Mouse (Mus musculus): ENCODE measurements at regions not wholly inside any gene's neighbourhood (a gene's known extent, or its start where the extent isn't known, plus 50 kb on each side); places are given as distances from the start of the nearest gene placed in this dataset.

DNA sequence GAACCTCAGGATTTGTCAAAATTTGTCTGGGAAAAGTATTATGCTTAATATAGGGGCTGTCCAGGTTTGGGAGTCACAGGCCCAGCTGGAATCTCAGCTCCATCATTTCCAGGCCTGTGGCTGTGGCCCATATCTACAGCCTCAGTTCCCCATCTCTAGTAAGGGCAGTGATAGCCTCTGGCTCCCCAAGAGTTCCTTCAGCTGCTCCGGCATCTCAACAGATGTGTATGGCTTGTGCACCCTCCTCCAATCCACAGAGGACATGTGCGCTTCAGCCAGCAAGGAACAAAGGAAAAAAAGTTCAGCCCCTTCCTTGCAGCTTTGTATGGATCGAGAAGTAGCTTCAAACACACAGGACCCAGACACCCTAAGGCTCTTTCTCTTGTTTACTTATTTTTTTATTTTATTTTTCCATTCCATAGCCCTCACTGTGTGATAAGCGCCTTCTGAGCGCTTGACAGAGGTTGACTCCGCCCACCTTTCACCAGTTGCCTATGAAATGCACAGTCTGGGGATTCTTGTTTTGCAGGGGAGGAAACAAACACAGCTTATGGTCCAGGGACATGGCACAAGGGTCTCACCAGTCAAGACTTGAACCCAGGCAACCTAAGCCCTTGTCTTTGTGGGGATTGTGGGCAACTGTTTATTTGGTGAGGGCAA is 222.3 kb upstream of the Klf3 start:
- H3K36me3 ChIP-seq (ENCODE audit: control insufficient read depth, insufficient read depth, low read length) = no peaks in the 10 kb centered on the region
- TF ChIP-seq CTCF (IDR thresholded peaks at IDR 0.05; ENCODE audit: borderline replicate concordance, control insufficient read depth, extremely low read depth, insufficient read depth, low read length, poor library complexity) = no peak
- 94% methylated on average over 6 of the region's 6 CpGs for WGBS
- no peaks in the 10 kb centered on the region for H3K27me3 ChIP-seq (ENCODE audit: control insufficient read depth, insufficient read depth, low read length)
- H3K27ac ChIP-seq (ENCODE audit: control insufficient read depth, insufficient read depth, low read length) = no peak overlapping the region
- no peak for DNase-seq
- H3K4me3 ChIP-seq (ENCODE audit: control insufficient read depth, insufficient read depth, low read length) = no peak overlapping the region
- H3K4me1 ChIP-seq (replicated peaks; ENCODE audit: control insufficient read depth, insufficient read depth, low read length) = peaks cover 10% of the 10 kb centered on the region

DNA sequence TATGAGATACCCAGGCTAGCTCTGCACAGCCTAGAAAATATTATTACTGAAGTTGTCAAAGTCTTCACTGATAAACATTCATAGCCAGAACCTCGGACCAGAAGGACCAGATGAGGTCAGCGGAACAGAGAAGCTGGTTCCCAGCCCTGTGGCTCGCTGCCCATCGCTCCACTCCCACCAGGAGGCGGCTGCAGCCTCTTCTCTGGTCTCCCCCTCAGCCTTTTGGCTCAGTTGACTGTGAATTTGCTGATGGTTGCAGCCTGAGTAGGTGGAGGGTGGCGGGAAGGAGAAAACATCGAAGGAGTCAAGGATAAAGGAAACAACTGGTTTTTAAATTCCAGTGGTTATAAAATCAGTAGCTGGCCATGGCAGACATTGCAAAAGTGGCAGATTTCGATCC is 221.7 kb upstream of the Klf3 start:
- peaks cover 10% of the 10 kb centered on the region for H3K4me1 ChIP-seq (replicated peaks; ENCODE audit: control insufficient read depth, insufficient read depth, low read length)
- no peak for DNase-seq
- 86% methylated on average over 8 of the region's 8 CpGs for WGBS
- TF ChIP-seq CTCF (IDR thresholded peaks at IDR 0.05; ENCODE audit: borderline replicate concordance, control insufficient read depth, extremely low read depth, insufficient read depth, low read length, poor library complexity) (no peak), POLR2A (IDR thresholded peaks at IDR 0.05; ENCODE audit: control insufficient read depth, extremely low read depth, insufficient read depth, low read length, poor library complexity) (no peak)
- H3K27me3 ChIP-seq (ENCODE audit: control insufficient read depth, insufficient read depth, low read length) = no peaks in the 10 kb centered on the region
- no peak overlapping the region for H3K4me3 ChIP-seq (ENCODE audit: control insufficient read depth, insufficient read depth, low read length)
- no peak overlapping the region for H3K27ac ChIP-seq (ENCODE audit: control insufficient read depth, insufficient read depth, low read length)
- no peaks in the 10 kb centered on the region for H3K36me3 ChIP-seq (ENCODE audit: control insufficient read depth, insufficient read depth, low read length)

DNA sequence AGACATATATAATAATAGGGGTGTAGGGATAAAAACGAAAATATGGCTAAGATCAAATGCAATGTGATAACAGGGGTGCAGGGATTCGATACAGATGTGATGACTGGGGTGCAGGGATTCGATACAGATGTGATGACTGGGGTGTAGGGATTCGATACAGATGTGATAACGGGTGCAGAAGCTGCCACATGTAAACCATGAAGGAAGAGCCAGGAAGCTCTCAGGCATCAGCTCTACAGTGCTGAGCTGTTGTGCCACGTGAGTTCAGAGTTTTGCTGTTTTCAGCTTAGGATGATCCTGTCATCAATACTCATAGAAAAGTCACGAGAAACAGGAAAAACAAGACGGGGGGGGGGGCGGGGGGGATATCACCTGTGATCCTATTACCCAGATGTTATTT is 221.2 kb upstream of the Klf3 start:
- H3K4me1 ChIP-seq (replicated peaks; ENCODE audit: control insufficient read depth, insufficient read depth, low read length) = peaks cover 9% of the 10 kb centered on the region
- TF ChIP-seq CTCF (IDR thresholded peaks at IDR 0.05; ENCODE audit: borderline replicate concordance, control insufficient read depth, extremely low read depth, insufficient read depth, low read length, poor library complexity) (no peak), POLR2A (IDR thresholded peaks at IDR 0.05; ENCODE audit: control insufficient read depth, extremely low read depth, insufficient read depth, low read length, poor library complexity) (no peak)
- H3K4me3 ChIP-seq (ENCODE audit: control insufficient read depth, insufficient read depth, low read length) = no peak overlapping the region
- no peak overlapping the region for H3K27ac ChIP-seq (ENCODE audit: control insufficient read depth, insufficient read depth, low read length)
- WGBS = 80% methylated on average over 9 of the region's 9 CpGs
- DNase-seq = no peak
- no peaks in the 10 kb centered on the region for H3K36me3 ChIP-seq (ENCODE audit: control insufficient read depth, insufficient read depth, low read length)
- no peaks in the 10 kb centered on the region for H3K27me3 ChIP-seq (ENCODE audit: control insufficient read depth, insufficient read depth, low read length)

DNA sequence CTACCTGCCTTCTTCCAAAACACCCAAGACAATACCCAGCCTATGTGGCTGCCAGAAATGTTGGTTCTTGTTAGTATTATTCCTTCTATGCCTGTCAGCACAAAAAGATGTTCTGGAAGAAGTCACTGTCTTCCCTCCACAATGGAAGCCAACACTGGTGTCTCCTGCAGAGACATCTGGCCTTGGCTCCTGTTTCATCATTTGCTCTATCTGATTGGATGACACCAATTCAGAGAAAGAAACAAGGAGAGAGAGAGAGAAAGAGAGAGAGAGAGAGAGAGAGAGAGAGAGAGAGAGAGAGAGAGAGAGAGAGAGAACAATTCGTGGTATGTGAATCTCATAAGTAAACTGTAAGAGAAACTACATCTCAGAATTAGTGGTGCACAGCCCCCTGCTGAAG is 218.9 kb upstream of the Klf3 start:
- peaks cover 5% of the 10 kb centered on the region for H3K4me1 ChIP-seq (replicated peaks; ENCODE audit: control insufficient read depth, insufficient read depth, low read length)
- H3K27ac ChIP-seq (ENCODE audit: control insufficient read depth, insufficient read depth, low read length) = no peak overlapping the region
- no peaks in the 10 kb centered on the region for H3K27me3 ChIP-seq (ENCODE audit: control insufficient read depth, insufficient read depth, low read length)
- no peak for TF ChIP-seq POLR2A (IDR thresholded peaks at IDR 0.05; ENCODE audit: control insufficient read depth, extremely low read depth, insufficient read depth, low read length, poor library complexity)
- TF ChIP-seq CTCF (IDR thresholded peaks at IDR 0.05; ENCODE audit: borderline replicate concordance, control insufficient read depth, extremely low read depth, insufficient read depth, low read length, poor library complexity) = no peak
- WGBS = 61% methylated on average over 1 of the region's 1 CpGs
- H3K4me3 ChIP-seq (ENCODE audit: control insufficient read depth, insufficient read depth, low read length) = no peak overlapping the region
- H3K36me3 ChIP-seq (ENCODE audit: control insufficient read depth, insufficient read depth, low read length) = no peaks in the 10 kb centered on the region
- DNase-seq = no peak

DNA sequence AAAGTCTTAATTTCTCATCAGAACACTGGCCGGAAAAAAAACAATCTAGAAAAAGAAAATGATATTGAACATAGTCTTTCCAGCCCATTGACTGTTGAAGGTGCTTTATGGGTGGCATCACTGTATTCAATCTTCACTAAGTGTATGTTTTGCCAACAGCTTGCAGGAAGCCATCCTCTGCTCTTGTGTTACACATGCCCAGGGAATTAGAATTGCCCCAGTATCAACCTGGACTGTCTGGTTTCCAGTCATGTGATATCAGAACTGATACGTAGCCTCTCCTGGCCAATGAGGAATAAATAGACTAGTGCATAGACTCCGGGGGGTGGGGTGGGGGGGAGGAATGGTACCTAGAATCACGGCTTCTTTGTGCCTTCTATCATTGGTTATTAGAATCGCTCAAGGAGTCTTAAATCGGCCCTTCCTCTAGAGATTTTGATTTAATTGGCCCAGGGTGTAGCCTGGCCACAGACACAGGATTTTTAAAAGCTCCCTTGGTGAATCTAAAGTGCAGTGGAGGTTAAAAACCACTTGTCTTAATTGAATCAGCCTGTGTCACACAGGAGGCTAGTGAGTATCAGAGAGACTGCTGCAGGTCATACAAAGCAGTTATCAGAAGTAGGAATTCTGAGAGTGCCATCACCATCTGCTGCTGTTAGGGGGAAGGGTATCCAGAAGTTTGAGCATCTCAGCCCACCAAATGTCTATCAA is 218.0 kb upstream of the Klf3 start:
- H3K27me3 ChIP-seq (ENCODE audit: control insufficient read depth, insufficient read depth, low read length) = no peaks in the 10 kb centered on the region
- no peak overlapping the region for H3K27ac ChIP-seq (ENCODE audit: control insufficient read depth, insufficient read depth, low read length)
- 95% methylated on average over 6 of the region's 6 CpGs for WGBS
- no peak for DNase-seq
- no peaks in the 10 kb centered on the region for H3K4me1 ChIP-seq (replicated peaks; ENCODE audit: control insufficient read depth, insufficient read depth, low read length)
- no peaks in the 10 kb centered on the region for H3K36me3 ChIP-seq (ENCODE audit: control insufficient read depth, insufficient read depth, low read length)
- H3K4me3 ChIP-seq (ENCODE audit: control insufficient read depth, insufficient read depth, low read length) = no peak overlapping the region
- TF ChIP-seq CTCF (IDR thresholded peaks at IDR 0.05; ENCODE audit: borderline replicate concordance, control insufficient read depth, extremely low read depth, insufficient read depth, low read length, poor library complexity) (no peak), POLR2A (IDR thresholded peaks at IDR 0.05; ENCODE audit: control insufficient read depth, extremely low read depth, insufficient read depth, low read length, poor library complexity) (no peak)

DNA sequence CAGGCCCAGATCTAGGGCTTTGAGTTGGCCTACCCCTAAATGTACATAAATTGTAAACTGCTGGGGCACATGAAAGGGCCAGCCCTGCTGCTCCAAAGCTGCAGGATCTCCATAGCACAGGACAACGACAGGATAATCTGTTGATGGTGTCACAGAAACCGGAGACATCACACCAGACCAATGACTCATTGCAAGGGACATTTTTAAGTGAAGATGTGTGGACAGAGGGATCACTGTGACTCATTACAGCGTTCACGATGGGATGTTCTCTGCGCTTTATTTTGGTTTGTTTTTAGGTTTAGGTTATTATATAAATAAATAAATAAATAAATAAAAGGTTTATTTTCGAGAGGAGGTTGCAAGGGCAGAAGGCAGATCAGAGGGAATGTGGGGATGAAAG is 216.9 kb upstream of the Klf3 start:
- H3K27ac ChIP-seq (ENCODE audit: control insufficient read depth, insufficient read depth, low read length) = no peak overlapping the region
- H3K36me3 ChIP-seq (ENCODE audit: control insufficient read depth, insufficient read depth, low read length) = no peaks in the 10 kb centered on the region
- 98% methylated on average over 6 of the region's 6 CpGs for WGBS
- no peak for TF ChIP-seq CTCF (IDR thresholded peaks at IDR 0.05; ENCODE audit: borderline replicate concordance, control insufficient read depth, extremely low read depth, insufficient read depth, low read length, poor library complexity)
- no peak for TF ChIP-seq POLR2A (IDR thresholded peaks at IDR 0.05; ENCODE audit: control insufficient read depth, extremely low read depth, insufficient read depth, low read length, poor library complexity)
- no peak overlapping the region for H3K4me3 ChIP-seq (ENCODE audit: control insufficient read depth, insufficient read depth, low read length)
- DNase-seq = no peak
- no peaks in the 10 kb centered on the region for H3K27me3 ChIP-seq (ENCODE audit: control insufficient read depth, insufficient read depth, low read length)
- H3K4me1 ChIP-seq (replicated peaks; ENCODE audit: control insufficient read depth, insufficient read depth, low read length) = no peaks in the 10 kb centered on the region

Data from thymus, adult 2 months (tissue).